Mouse (Mus musculus) bone marrow, adult 2 months (tissue): ENCODE results near the gene Cxcl9. TPM values are rescaled to one million over a fixed set of nuclear protein-coding genes. Genes with fewer than 3 reads are reported as not detected.

Experiments used
- H3K27ac ChIP-seq: fragments of 200-500 bp; 2 replicates; pipeline ENCODE4 v1.5.1; 2012; ENCODE audit warnings: low read depth, mild to moderate bottlenecking, control low read depth, inconsistent platforms, low read length; ENCODE audit not compliant: control insufficient read depth, poor library complexity, insufficient read depth
- H3K4me1 ChIP-seq: fragments of 200-500 bp; 2 replicates; pipeline ENCODE4 v1.6.1; 2011; ENCODE audit warnings: low read length; ENCODE audit not compliant: control insufficient read depth, insufficient read depth
- H3K4me3 ChIP-seq: fragments of 200-500 bp; replicated peaks from 2 replicates; pipeline ENCODE3; 2011; ENCODE audit warnings: mild to moderate bottlenecking, low read depth, low read length, control low read depth; ENCODE audit not compliant: control insufficient read depth
- CTCF ChIP-seq: fragments of 200-500 bp; IDR thresholded peaks from 2 replicates; pipeline ENCODE4 v1.5.1; 2011; ENCODE audit warnings: low read length, control low read depth; ENCODE audit not compliant: control insufficient read depth, insufficient read depth
- POLR2A ChIP-seq: fragments of 200-500 bp; IDR thresholded peaks from 2 replicates; pipeline ENCODE4 v1.6.1; 2011; ENCODE audit warnings: low read depth, mild to moderate bottlenecking, control low read depth, low read length, borderline replicate concordance; ENCODE audit not compliant: control insufficient read depth
- WGBS: fragments of 180-500 bp; shearing (Covaris S2); methylation state at CpG from one replicate; pipeline ENCODE4 v1.1.7; 2018; 5-methylcytosine and 5-hydroxymethylcytosine counted together
- polyA plus RNA-seq: library from polyadenylated mRNA; stranded (reverse); fragments of >200 nt; gene quantifications from 2 replicates; pipeline ENCODE4 v1.2.4, GENCODE M21; 2011; ENCODE audit warnings: low replicate concordance; ENCODE audit not compliant: missing spikeins, insufficient read depth, insufficient read length

The Cxcl9 gene
- polyA plus RNA-seq, 1 experiment, result 1.7 TPM

DNA sequence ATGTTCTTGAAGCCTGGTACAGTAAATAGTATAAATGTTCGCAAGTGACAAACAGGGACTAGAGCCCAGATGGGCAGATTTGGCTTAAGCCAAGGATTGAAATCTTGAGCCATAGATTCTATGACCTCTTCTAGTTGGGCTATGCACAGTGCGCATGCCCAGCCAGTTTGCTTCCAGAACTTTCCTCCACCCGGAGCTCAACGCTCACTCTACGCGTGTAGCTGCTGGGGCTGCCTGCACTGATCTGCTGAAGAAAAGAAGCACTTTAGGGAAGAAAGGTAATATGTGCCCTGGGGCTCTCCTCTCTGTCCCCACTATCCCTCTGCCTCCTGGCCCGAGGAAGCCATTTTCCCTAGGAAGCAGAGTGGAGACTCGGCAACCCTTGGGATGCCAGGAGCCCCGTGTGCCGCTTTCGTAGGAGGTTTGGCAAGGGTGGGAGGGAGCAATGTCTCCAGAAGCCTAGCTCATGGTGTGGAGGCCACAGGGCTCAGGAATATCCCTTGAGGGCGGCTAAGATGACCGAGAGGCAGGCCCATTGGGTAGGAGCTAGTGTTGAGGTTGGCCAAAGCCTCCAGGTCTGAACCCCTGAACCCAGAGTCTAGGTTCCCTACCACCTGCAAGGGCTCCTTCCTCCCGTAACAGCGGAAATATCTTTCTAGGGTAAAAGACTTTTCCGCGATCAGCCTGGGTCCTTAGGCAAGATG lies 3.9 kb upstream of the Cxcl9 start, which contains the start of gene Art3:
Art3 (plus strand) TSS at position 193 of the 704 bp plus-strand sequence.
- H3K27ac ChIP-seq, result 0 out of 2 replicates have a peak within 1 kb of the TSS, but pooled peaks have one; percentile 43
- no peaks in the 10 kb centered on the region; the same call in none of the 2 replicates for H3K4me1 ChIP-seq
- TF ChIP-seq CTCF, result no peak
- TF ChIP-seq POLR2A, result no peak
- H3K4me3 ChIP-seq, result peak within 1 kb of the TSS; percentile 51
- 75% methylated on average over 17 of the region's 17 CpGs for WGBS

DNA sequence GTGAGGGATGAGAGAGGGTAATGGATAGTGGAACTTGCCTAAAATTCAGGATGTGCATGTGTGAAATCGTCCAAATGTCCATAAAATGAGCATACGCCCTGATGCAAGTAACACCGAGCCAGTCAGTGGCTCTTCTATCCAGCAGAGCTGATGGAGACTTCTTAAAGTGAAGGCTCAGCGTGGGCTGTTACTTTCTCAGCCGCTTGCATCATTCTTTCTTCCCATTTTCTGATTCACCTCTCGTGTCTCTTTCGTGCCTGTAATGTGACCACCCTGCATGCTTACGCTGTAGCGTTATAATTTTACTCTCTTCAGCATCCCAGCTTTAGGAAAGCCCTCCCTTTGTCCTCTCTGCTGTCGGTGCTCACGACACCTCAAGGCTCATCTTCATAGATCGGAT lies 3.2 kb upstream of the Cxcl9 start:
- WGBS, result 62% methylated on average over 12 of the region's 12 CpGs
- TF ChIP-seq CTCF (no peak), POLR2A (no peak)

DNA sequence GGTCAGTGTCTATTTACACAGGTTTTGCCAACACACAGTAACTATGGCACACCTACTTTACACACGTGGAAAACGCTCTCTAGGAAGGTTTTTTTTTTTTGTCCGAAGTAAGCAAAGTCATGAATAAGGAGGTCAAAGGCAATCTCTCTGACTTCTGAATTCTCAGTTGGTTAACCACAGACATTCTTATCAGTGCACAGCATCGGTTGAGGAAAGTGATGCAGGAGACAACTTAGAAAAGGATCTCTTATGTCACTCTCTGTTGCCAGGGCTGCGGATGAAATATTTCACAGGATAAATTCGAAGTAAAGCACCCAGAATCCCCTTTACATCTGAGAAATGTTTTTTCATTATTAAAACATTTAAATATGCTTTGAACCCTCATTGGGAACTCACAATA lies 512 bp downstream of the Cxcl9 start:
- Histone ChIP-seq H3K4me3 (no peak overlapping the region), H3K27ac (no peak overlapping the region), H3K4me1 (peaks cover 1% of the 10 kb centered on the region)
- 3% methylated on average over 6 of the region's 6 CpGs for WGBS
- TF ChIP-seq CTCF (no peak), POLR2A (no peak)

More for the DNA sequence above, 3.2 kb upstream of the Cxcl9 start:
- H3K4me1 ChIP-seq, result no peaks in the 10 kb centered on the region; the same call in none of the 2 replicates
- H3K4me3 ChIP-seq, result no peak overlapping the region
- H3K27ac ChIP-seq, result no peak overlapping the region

DNA sequence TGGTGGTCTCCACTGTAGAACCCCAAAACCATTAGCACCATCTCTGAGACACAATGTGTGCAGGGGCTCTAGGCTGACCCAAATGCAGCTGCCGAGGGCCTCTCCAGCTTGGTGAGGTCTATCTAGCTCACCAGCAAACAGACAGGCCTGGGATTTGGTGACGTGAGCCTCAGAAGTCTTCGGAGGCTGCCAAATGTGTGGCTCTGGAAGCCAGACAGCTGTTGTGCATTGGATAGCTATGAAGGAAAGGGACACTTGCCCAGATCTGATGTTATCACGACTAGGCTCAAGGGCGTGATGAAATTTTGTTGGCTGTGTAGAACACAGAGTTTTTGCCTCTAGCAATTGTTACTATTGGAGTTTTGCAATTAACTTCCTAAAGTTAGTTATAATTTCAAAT lies 4.6 kb downstream of the Cxcl9 start:
- peaks cover 1% of the 10 kb centered on the region; the same call in 1 of the 2 replicates for H3K4me1 ChIP-seq
- no peak overlapping the region for H3K27ac ChIP-seq
- WGBS, result 39% methylated on average over 5 of the region's 5 CpGs
- H3K4me3 ChIP-seq, result no peak overlapping the region
- no peak for TF ChIP-seq POLR2A
- TF ChIP-seq CTCF, result no peak

DNA sequence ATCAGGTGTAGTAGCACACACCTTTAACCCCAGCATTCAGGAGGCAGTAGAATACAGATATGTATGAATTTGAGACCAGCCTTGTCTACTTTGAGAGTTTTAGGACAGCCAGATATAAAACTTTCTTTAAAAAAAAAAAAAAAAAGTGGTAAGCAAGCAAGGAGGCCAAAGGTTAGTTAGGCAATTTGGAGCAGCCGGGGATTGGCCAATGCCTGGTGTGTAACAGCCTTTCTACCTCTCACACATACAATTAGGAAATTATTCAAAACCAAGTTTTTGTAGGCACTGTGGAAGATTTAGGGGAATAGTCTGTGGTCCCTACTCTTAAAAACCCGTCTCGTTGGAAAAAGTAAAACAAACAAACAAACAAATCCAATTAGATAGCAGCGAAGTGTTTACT lies 5.3 kb downstream of the Cxcl9 start:
- H3K4me1 ChIP-seq, result peaks cover 1% of the 10 kb centered on the region; the same call in 1 of the 2 replicates
- no peak overlapping the region for H3K4me3 ChIP-seq
- 43% methylated on average over 4 of the region's 4 CpGs for WGBS
- no peak overlapping the region for H3K27ac ChIP-seq
- no peak for TF ChIP-seq POLR2A
- TF ChIP-seq CTCF, result no peak

DNA sequence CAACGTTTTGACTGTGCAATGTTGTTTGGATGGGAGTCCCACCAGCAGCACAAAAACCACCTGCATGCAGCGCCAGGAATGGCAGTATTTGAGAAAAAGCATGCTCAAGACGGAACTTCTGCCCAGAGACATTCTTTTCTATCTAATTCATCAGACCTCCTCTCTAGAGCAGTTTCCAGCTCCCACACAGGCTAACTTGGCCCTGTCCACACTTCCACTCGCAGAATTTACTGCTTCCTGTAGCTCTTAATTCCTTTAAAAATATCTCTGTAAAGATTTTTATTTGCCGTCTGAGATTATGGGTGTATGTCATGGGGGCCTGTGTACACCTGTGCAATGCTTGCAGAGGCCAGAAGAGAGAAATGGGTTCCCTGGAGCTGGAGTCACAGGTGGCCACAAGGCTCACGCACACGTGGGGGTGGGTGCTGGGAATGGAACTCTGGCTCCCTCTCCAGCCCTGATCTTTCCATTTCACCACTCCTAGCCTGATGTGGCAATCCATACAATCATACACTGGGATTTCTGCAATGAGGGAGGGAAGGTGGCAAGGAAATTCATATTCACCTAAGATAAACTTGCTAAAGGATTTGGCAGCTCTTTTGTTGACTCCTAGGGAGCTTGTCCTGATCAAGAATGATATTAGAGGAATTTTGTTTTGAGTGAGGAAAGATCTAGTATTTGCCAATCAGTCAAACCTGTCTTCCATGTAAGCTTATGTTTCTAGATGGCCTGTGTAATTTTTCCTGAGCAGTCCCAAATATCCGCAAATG lies 6.1 kb downstream of the Cxcl9 start:
- peaks cover 1% of the 10 kb centered on the region; the same call in 1 of the 2 replicates for H3K4me1 ChIP-seq
- H3K27ac ChIP-seq, result no peak overlapping the region
- 49% methylated on average over 8 of the region's 8 CpGs for WGBS
- no peak overlapping the region for H3K4me3 ChIP-seq
- no peak for TF ChIP-seq POLR2A
- no peak for TF ChIP-seq CTCF

DNA sequence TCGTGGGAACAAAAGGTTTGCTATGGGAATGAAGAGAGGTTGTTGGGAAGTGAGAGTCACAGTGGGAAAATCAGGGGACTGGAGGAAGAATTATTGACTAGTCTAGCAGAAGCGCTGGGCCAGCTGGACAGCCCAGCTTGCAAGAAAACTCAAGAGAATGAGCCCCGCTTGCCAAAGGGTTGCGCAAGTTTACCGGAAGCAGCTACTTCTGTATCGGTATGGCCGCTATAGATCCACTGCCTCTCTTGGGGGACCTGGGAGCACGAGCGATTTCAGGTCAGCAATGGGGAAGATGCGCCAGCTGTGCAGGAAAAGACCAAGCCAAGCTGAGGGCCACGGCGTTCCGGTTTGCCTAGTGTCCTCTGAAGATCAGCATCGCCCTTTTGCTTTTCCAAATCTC lies 9.3 kb downstream of the Cxcl9 start:
- WGBS, result 54% methylated on average over 14 of the region's 14 CpGs
- TF ChIP-seq POLR2A (no peak), CTCF (no peak)
- no peak overlapping the region for H3K4me3 ChIP-seq
- H3K4me1 ChIP-seq, result peaks cover 1% of the 10 kb centered on the region; the same call in 1 of the 2 replicates
- peak overlapping the region; percentile 7 for H3K27ac ChIP-seq

DNA sequence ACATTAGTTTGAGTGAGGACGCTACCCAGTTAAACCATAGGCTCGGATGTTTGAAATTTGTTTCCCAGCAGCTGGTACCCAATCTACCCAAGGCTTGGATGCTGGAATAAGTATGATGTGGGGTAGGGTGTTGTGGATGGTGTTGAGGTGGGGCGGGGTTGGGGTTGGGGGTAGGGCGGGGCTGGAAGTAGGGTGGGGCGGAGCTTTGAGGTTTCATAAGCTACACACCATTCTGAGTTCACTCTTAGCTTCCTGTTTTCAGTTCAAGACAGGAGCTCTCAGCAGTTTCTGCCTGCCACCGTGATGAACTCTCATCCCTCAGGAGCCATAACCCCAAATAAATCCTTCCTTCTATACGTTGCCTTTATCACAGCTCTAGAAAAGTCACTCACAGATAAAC lies 9.8 kb downstream of the Cxcl9 start:
- no peak overlapping the region for H3K4me3 ChIP-seq
- no peak overlapping the region for H3K27ac ChIP-seq
- 41% methylated on average over 7 of the region's 7 CpGs for WGBS
- no peak for TF ChIP-seq CTCF
- TF ChIP-seq POLR2A, result no peak
- H3K4me1 ChIP-seq, result peaks cover 1% of the 10 kb centered on the region; the same call in 1 of the 2 replicates
